Mouse (Mus musculus): ENCODE results near the gene Xlr5b.
"Not testable (repeated sequence)": the region's sequence is repeated elsewhere in the genome, so short reads cannot be mapped to it uniquely, and the experiment has no call there.

Gene Xlr5b

DNA sequence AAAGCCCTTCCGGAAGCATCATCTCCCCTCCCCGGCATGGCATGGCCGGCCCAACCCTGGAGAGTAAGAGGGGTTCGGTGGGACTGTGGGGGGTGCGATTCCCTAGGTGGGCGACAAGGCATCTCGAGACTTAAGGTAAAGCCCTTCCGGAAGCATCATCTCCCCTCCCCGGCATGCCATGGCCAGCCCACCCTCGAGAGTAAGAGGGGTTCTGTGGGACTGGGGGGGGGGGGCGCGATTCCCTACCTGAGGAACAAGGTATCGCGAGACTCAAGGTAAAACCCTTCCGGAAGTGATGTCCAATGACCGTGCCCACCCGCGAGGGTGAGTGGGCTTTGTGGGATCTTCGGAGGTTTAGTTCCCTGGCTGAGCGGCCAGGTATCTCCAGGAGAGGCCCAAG, at the start of gene Xlr5b:
Xlr5b (plus strand) TSS at position 301 of the 400 bp plus-strand sequence.
- not testable (repeated sequence) for DNase-seq

DNA sequence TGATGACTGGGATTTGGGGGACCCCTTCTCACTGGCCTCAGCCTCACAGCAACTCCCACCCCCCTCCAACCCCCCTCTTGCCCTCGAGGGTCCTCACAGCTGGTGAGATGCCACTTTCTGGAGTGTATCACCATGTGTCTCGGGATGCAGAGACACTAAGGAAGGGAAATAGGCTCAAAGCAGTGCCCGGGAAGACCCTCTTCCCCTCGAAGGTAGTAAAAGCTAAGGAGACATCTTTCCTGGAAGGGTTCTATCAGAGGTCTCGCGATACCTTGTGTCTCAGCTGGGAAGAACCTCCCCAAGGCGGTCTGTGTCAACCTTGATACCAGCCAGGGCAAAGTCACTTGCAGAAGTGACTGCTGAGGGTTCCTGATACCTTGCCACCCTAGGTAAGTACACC, 31.8 kb upstream of the Xlr5b start, which contains the start of gene Gm14685:
Gm14685 (plus strand) TSS at position 301 of the 400 bp plus-strand sequence.
- DNase-seq: not testable (repeated sequence)

DNA sequence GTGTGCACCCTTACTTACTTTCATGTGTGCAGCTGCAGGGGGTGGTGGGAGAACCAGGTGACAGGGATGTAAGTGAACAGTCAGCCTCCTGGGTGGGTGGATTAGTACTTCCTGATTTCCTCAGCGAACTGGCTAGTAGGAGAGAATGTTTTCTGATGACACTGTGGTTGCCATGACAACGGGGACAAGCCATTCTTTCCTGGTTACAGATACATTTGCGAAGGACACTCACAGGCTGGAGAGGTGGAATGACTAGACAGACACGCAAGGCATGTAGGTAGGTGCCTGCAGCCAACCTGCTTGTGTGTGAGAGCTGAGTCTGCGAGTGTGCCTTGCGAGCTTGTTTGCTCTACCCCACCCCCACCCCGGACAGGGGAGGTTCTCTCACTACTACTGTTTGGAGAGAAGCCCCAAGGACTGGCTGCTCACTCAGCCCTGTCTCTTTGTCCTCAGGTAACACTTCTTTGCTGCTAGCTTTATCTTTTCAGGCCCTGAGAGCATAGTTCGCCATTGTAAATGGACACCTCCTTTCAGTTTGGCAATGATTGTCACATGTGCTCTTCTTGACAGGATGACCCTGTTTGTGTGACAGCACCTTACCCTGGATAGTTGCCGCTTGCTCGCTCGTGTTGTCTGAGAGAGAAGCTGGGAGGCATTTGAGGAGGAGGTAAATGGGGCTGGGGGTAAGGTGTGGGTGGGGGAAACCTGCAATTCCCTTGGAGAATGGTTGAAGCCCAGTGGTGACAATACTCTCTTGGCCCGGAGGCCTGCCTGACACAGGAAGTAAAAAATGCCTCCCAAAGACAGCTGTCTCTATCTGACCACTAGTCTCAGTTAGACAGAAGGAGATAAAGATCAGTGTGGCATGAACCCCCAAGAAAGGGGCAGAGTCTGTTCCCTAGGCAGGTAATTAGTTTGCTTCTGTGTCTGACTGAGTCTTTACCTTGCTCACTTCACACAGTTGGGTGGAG, 25.5 kb upstream of the Xlr5b start:
- not testable (repeated sequence) for DNase-seq

GRCm38 (mm10) chrX:73143218-73143618, 5.4 kb upstream of the Xlr5b start:
- DNase-seq: not testable (repeated sequence)

DNA sequence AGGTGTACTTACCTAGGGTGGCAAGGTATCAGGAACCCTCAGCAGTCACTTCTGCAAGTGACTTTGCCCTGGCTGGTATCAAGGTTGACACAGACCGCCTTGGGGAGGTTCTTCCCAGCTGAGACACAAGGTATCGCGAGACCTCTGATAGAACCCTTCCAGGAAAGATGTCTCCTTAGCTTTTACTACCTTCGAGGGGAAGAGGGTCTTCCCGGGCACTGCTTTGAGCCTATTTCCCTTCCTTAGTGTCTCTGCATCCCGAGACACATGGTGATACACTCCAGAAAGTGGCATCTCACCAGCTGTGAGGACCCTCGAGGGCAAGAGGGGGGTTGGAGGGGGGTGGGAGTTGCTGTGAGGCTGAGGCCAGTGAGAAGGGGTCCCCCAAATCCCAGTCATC, 754 bp downstream of the Xlr5b start, which contains the start of gene DXBay18:
DXBay18 (minus strand) TSS at position 101 of the 400 bp plus-strand sequence.
- not testable (repeated sequence) for DNase-seq

DNA sequence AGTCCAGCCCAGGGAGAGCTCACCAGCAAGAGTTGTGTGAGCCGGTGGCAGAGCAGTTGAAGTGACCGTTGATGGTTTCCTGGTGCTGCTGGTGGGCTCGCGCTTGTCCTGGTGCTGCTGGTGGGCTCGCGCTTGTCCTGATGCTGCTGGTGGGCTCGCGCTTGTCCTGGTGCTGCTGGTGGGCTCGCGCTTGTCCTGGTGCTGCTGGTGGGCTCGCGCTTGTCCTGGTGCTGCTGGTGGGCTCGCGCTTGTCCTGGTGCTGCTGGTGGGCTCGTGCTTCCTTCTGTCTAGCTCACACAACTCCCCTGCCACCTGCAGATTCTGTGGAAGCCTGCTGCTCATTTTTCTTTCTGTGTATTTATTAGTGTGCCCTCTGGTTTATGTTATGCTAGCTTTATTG, 28.3 kb downstream of the Xlr5b start, which contains the start of gene Spin2d:
Spin2d (minus strand) TSS at position 101 of the 400 bp plus-strand sequence.
- not testable (repeated sequence) for DNase-seq

- DNase-seq: peak; percentile 7
Observed at GRCm38 (mm10) chrX:73191934-73192333, 43.3 kb downstream of the Xlr5b start, which contains the start of gene Xlr3b. Gene Xlr3b, plus strand, starts transcription at chrX:73192207.
